Mouse (Mus musculus): ENCODE results near the gene 6030452D12Rik.

The 6030452D12Rik gene

GRCm38 (mm10) chr8:106516581-106516980 lies 16.3 kb downstream of the 6030452D12Rik start:
- DNase-seq (ENCODE audit: low spot score in 2 of 2), result no peak

- no peak for DNase-seq (ENCODE audit: low spot score in 2 of 2)
Measured at GRCm38 (mm10) chr8:106518763-106519162, 18.4 kb downstream of the 6030452D12Rik start.

GRCm38 (mm10) chr8:106520578-106520977 lies 20.3 kb downstream of the 6030452D12Rik start:
- no peak for DNase-seq (ENCODE audit: low spot score in 2 of 2)

GRCm38 (mm10) chr8:106521845-106522244 lies 21.5 kb downstream of the 6030452D12Rik start:
- DNase-seq (ENCODE audit: low spot score in 2 of 2), result no peak

- no peak for DNase-seq (ENCODE audit: low spot score in 2 of 2)
Measured at GRCm38 (mm10) chr8:106526725-106527124, 26.4 kb downstream of the 6030452D12Rik start.

GRCm38 (mm10) chr8:106527241-106528036 lies 27.1 kb downstream of the 6030452D12Rik start:
- DNase-seq (ENCODE audit: low spot score in 2 of 2), result peak in 1 of 2 experiments; percentile 13

GRCm38 (mm10) chr8:106528596-106529249 lies 28.4 kb downstream of the 6030452D12Rik start:
- no peak for DNase-seq (ENCODE audit: low spot score in 2 of 2)

- no peak for DNase-seq (ENCODE audit: low spot score in 2 of 2)
Measured at GRCm38 (mm10) chr8:106529885-106530482, 29.7 kb downstream of the 6030452D12Rik start.

- peak in 1 of 2 experiments; percentile 16 for DNase-seq (ENCODE audit: low spot score in 2 of 2)
Measured at GRCm38 (mm10) chr8:106530566-106530965, 30.2 kb downstream of the 6030452D12Rik start.

GRCm38 (mm10) chr8:106533709-106534108 lies 33.4 kb downstream of the 6030452D12Rik start:
- no peak for DNase-seq (ENCODE audit: low spot score in 2 of 2)

- peak; percentile 36 to 50 for DNase-seq (ENCODE audit: low spot score in 2 of 2)
Measured at GRCm38 (mm10) chr8:106534449-106534848, 34.1 kb downstream of the 6030452D12Rik start.

GRCm38 (mm10) chr8:106535448-106535847 lies 35.1 kb downstream of the 6030452D12Rik start:
- DNase-seq (ENCODE audit: low spot score in 2 of 2), result no peak

- no peak for DNase-seq (ENCODE audit: low spot score in 2 of 2)
Measured at GRCm38 (mm10) chr8:106539193-106539592, 38.9 kb downstream of the 6030452D12Rik start.

- DNase-seq (ENCODE audit: low spot score in 2 of 2), result no peak
Measured at GRCm38 (mm10) chr8:106541002-106541401, 40.7 kb downstream of the 6030452D12Rik start.

GRCm38 (mm10) chr8:106543043-106543442 lies 42.7 kb downstream of the 6030452D12Rik start:
- DNase-seq (ENCODE audit: low spot score in 2 of 2), result no peak

GRCm38 (mm10) chr8:106545149-106545548 lies 44.8 kb downstream of the 6030452D12Rik start:
- no peak for DNase-seq (ENCODE audit: low spot score in 2 of 2)

GRCm38 (mm10) chr8:106546746-106547145 lies 46.4 kb downstream of the 6030452D12Rik start:
- no peak for DNase-seq (ENCODE audit: low spot score in 2 of 2)

GRCm38 (mm10) chr8:106548366-106548936 lies 48.1 kb downstream of the 6030452D12Rik start:
- no peak for DNase-seq (ENCODE audit: low spot score in 2 of 2)

- DNase-seq (ENCODE audit: low spot score in 2 of 2), result no peak
Measured at GRCm38 (mm10) chr8:106550906-106551305, 50.6 kb downstream of the 6030452D12Rik start.

GRCm38 (mm10) chr8:106554011-106554410 lies 53.7 kb downstream of the 6030452D12Rik start:
- DNase-seq (ENCODE audit: low spot score in 2 of 2), result no peak

GRCm38 (mm10) chr8:106556068-106556645 lies 55.8 kb downstream of the 6030452D12Rik start:
- DNase-seq (ENCODE audit: low spot score in 2 of 2), result no peak

Measured in natural killer cell, adult 2 months (primary cell).